Mouse (Mus musculus) stomach, embryonic 15.5 days (tissue): ENCODE data around the gene Rbbp8nl. TPM values are rescaled to one million over a fixed set of nuclear protein-coding genes. Genes with fewer than 3 reads are reported as not detected.
A peak's percentile ranks its signal among the peaks of the same experiment; 100 is the strongest.

ENCODE experiments used
- ATAC-seq: fragments of 200-750 bp; cut with Nextera tagmentation; 2 replicates; pipeline ENCODE4 v1.8.0; 2017; ENCODE audit warnings: low read depth, moderate number of reproducible peaks, moderate TSS enrichment; ENCODE audit not compliant: insufficient read depth, low FRiP score
- H3K27ac ChIP-seq: fragments of 300-500 bp; sonication (generic); 2 replicates; pipeline ENCODE4 v1.5.1; 2015; ENCODE audit warnings: mild to moderate bottlenecking, inconsistent platforms
- H3K27me3 ChIP-seq: fragments of 300-500 bp; sonication (generic); replicated peaks from 2 replicates; pipeline ENCODE4 v1.6.1; 2015; ENCODE audit warnings: inconsistent platforms
- H3K36me3 ChIP-seq: fragments of 300-500 bp; sonication (generic); 2 replicates; pipeline ENCODE4 v1.6.1; 2015; ENCODE audit warnings: inconsistent platforms
- H3K4me1 ChIP-seq: fragments of 300-500 bp; sonication (generic); 2 replicates; pipeline ENCODE4 v1.6.1; 2015; ENCODE audit warnings: inconsistent platforms
- H3K4me2 ChIP-seq: fragments of 300-500 bp; sonication (generic); 2 replicates; pipeline ENCODE4 v1.6.1; 2015; ENCODE audit warnings: mild to moderate bottlenecking, inconsistent platforms
- H3K4me3 ChIP-seq: fragments of 300-500 bp; sonication (generic); replicated peaks from 2 replicates; pipeline ENCODE4 v1.5.1; 2015; ENCODE audit warnings: inconsistent platforms
- H3K9ac ChIP-seq: fragments of 300-500 bp; sonication (generic); 2 replicates; pipeline ENCODE4 v1.6.1; 2015; ENCODE audit warnings: inconsistent platforms
- H3K9me3 ChIP-seq: fragments of 300-500 bp; sonication (generic); 2 replicates; pipeline ENCODE4 v1.6.1; 2016; ENCODE audit warnings: inconsistent platforms
- WGBS: fragments of 180-500 bp; shearing (Covaris S2); methylation state at CpG from one replicate; pipeline ENCODE4 v1.1.7; 2015; 5-methylcytosine and 5-hydroxymethylcytosine counted together
- polyA plus RNA-seq: library from polyadenylated mRNA; unstranded; fragments of >200 nt; fragmentation: Nextera tagmentation; extraction: Ambion mirVana; gene quantifications from 2 replicates; pipeline ENCODE4 v1.2.1, GENCODE M21; 2015

Gene Rbbp8nl
- polyA plus RNA-seq, 1 experiment from 2014 or later, result 3.4 TPM

- Histone ChIP-seq H3K4me3 (no peak overlapping the region), H3K27ac (peak overlapping the region; percentile 91)
Observed at GRCm38 (mm10) chr2:180277773-180278320, 11.8 kb downstream of the Rbbp8nl start.

GRCm38 (mm10) chr2:180276851-180277259 lies 12.8 kb downstream of the Rbbp8nl start:
- Histone ChIP-seq H3K4me3 (no peak overlapping the region), H3K27ac (peak overlapping the region; percentile 91), H3K4me1 (peaks cover 38% of the 10 kb centered on the region), H3K9ac (no peak overlapping the region), H3K27me3 (no peaks in the 10 kb centered on the region), H3K9me3 (no peaks in the 10 kb centered on the region), H3K36me3 (no peaks in the 10 kb centered on the region), H3K4me2 (peak overlapping the region; percentile 30)
- peak; percentile 55 for ATAC-seq
- 33% methylated on average over 8 of the region's 8 CpGs for WGBS

More at GRCm38 (mm10) chr2:180277773-180278320, 11.8 kb downstream of the Rbbp8nl start:
- H3K36me3 ChIP-seq, result no peaks in the 10 kb centered on the region
- ATAC-seq, result no peak
- no peaks in the 10 kb centered on the region for H3K27me3 ChIP-seq
- WGBS, result 58% methylated on average over 8 of the region's 8 CpGs
- peaks cover 30% of the 10 kb centered on the region for H3K4me1 ChIP-seq
- no peak overlapping the region for H3K4me2 ChIP-seq
- no peak overlapping the region for H3K9ac ChIP-seq
- H3K9me3 ChIP-seq, result no peaks in the 10 kb centered on the region

GRCm38 (mm10) chr2:180276385-180276784 lies 13.3 kb downstream of the Rbbp8nl start:
- no peak for ATAC-seq
- H3K4me1 ChIP-seq, result peaks cover 42% of the 10 kb centered on the region
- H3K4me2 ChIP-seq, result peak overlapping the region; percentile 30
- H3K9me3 ChIP-seq, result no peaks in the 10 kb centered on the region
- H3K27ac ChIP-seq, result peak overlapping the region; percentile 91
- no peaks in the 10 kb centered on the region for H3K27me3 ChIP-seq
- H3K36me3 ChIP-seq, result no peaks in the 10 kb centered on the region
- H3K9ac ChIP-seq, result no peak overlapping the region
- whole genome bisulfite sequencing, result 39% methylated on average over 4 of the region's 4 CpGs
- H3K4me3 ChIP-seq, result no peak overlapping the region

- 2% methylated on average over 8 of the region's 8 CpGs for WGBS
- peak overlapping the region; percentile 91 for H3K27ac ChIP-seq
- H3K4me2 ChIP-seq, result peak overlapping the region; percentile 30
- no peak overlapping the region for H3K9ac ChIP-seq
- ATAC-seq, result peak; percentile 41
- no peaks in the 10 kb centered on the region for H3K36me3 ChIP-seq
- no peaks in the 10 kb centered on the region for H3K27me3 ChIP-seq
- H3K4me3 ChIP-seq, result no peak overlapping the region
- H3K4me1 ChIP-seq, result peaks cover 47% of the 10 kb centered on the region
- H3K9me3 ChIP-seq, result no peaks in the 10 kb centered on the region
Observed at GRCm38 (mm10) chr2:180275836-180276235, 13.8 kb downstream of the Rbbp8nl start.

GRCm38 (mm10) chr2:180274523-180274922 lies 15.2 kb downstream of the Rbbp8nl start:
- H3K4me2 ChIP-seq, result no peak overlapping the region
- no peaks in the 10 kb centered on the region for H3K36me3 ChIP-seq
- H3K27ac ChIP-seq, result no peak overlapping the region
- ATAC-seq, result no peak
- no peak overlapping the region for H3K4me3 ChIP-seq
- no peak overlapping the region for H3K9ac ChIP-seq
- WGBS, result 89% methylated on average over 2 of the region's 2 CpGs
- no peaks in the 10 kb centered on the region for H3K27me3 ChIP-seq
- H3K4me1 ChIP-seq, result peaks cover 48% of the 10 kb centered on the region
- no peaks in the 10 kb centered on the region for H3K9me3 ChIP-seq

- H3K4me3 ChIP-seq, result peak within 1 kb of the TSS; percentile 90
- peak within 1 kb of the TSS; percentile 59 for H3K27ac ChIP-seq
- H3K36me3 ChIP-seq, result no peaks in the 10 kb centered on the region
- H3K9me3 ChIP-seq, result no peaks in the 10 kb centered on the region
- peak within 1 kb of the TSS; percentile 97 for H3K9ac ChIP-seq
- peak within 1 kb of the TSS; percentile 89 for H3K4me2 ChIP-seq
- peaks cover 48% of the 10 kb centered on the region for H3K4me1 ChIP-seq
- peak; percentile 89 for ATAC-seq
- 6% methylated on average over 64 of the region's 68 CpGs for WGBS
- no peaks in the 10 kb centered on the region for H3K27me3 ChIP-seq
Observed at GRCm38 (mm10) chr2:180273394-180274244, 16.1 kb downstream of the Rbbp8nl start, which contains the start of gene Cables2. TSS of gene Cables2 (minus strand) at chr2:180273496.

- Histone ChIP-seq H3K9me3 (no peaks in the 10 kb centered on the region), H3K4me2 (peak overlapping the region; percentile 89), H3K9ac (peak overlapping the region; percentile 97), H3K27me3 (no peaks in the 10 kb centered on the region), H3K27ac (peak overlapping the region; percentile 59), H3K36me3 (no peaks in the 10 kb centered on the region), H3K4me3 (peak overlapping the region; percentile 90), H3K4me1 (peaks cover 48% of the 10 kb centered on the region)
- WGBS, result under 1% methylated on average over 14 of the region's 37 CpGs
- peak; percentile 12 for ATAC-seq
Observed at GRCm38 (mm10) chr2:180272884-180273321, 16.8 kb downstream of the Rbbp8nl start.

GRCm38 (mm10) chr2:180271804-180272395 lies 17.8 kb downstream of the Rbbp8nl start:
- no peak for ATAC-seq
- peak overlapping the region; percentile 90 for H3K4me3 ChIP-seq
- 66% methylated on average over 5 of the region's 5 CpGs for WGBS

GRCm38 (mm10) chr2:180270537-180271255 lies 19.0 kb downstream of the Rbbp8nl start:
- no peak for ATAC-seq
- H3K27ac ChIP-seq, result no peak overlapping the region
- H3K9ac ChIP-seq, result no peak overlapping the region
- peaks cover 13% of the 10 kb centered on the region for H3K36me3 ChIP-seq
- H3K4me2 ChIP-seq, result no peak overlapping the region
- peaks cover 28% of the 10 kb centered on the region for H3K4me1 ChIP-seq
- H3K27me3 ChIP-seq, result no peaks in the 10 kb centered on the region
- H3K4me3 ChIP-seq, result no peak overlapping the region
- H3K9me3 ChIP-seq, result no peaks in the 10 kb centered on the region
- 79% methylated on average over 7 of the region's 7 CpGs for WGBS

More at GRCm38 (mm10) chr2:180271804-180272395, 17.8 kb downstream of the Rbbp8nl start:
- H3K4me2 ChIP-seq, result peak overlapping the region; percentile 89
- H3K9ac ChIP-seq, result peak overlapping the region; percentile 12; the same call in 1 of the 2 replicates
- no peak overlapping the region for H3K27ac ChIP-seq
- H3K4me1 ChIP-seq, result peaks cover 39% of the 10 kb centered on the region
- H3K27me3 ChIP-seq, result no peaks in the 10 kb centered on the region
- peaks cover 8% of the 10 kb centered on the region for H3K36me3 ChIP-seq
- H3K9me3 ChIP-seq, result no peaks in the 10 kb centered on the region

- Histone ChIP-seq H3K9me3 (no peaks in the 10 kb centered on the region), H3K9ac (no peak overlapping the region), H3K36me3 (peaks cover 13% of the 10 kb centered on the region), H3K27ac (no peak overlapping the region), H3K4me2 (no peak overlapping the region), H3K4me3 (no peak overlapping the region), H3K27me3 (no peaks in the 10 kb centered on the region), H3K4me1 (peaks cover 24% of the 10 kb centered on the region)
- ATAC-seq, result no peak
- 88% methylated on average over 10 of the region's 10 CpGs for WGBS
Observed at GRCm38 (mm10) chr2:180269329-180269728, 20.4 kb downstream of the Rbbp8nl start.

- Histone ChIP-seq H3K4me3 (no peak overlapping the region), H3K27me3 (no peaks in the 10 kb centered on the region), H3K4me2 (no peak overlapping the region), H3K9me3 (no peaks in the 10 kb centered on the region), H3K36me3 (peaks cover 16% of the 10 kb centered on the region), H3K27ac (no peak overlapping the region), H3K9ac (no peak overlapping the region), H3K4me1 (peaks cover 19% of the 10 kb centered on the region)
- no peak for ATAC-seq
- whole genome bisulfite sequencing, result 67% methylated on average over 2 of the region's 2 CpGs
Observed at GRCm38 (mm10) chr2:180267955-180268354, 21.7 kb downstream of the Rbbp8nl start.
